Mouse (Mus musculus): ENCODE results near the gene Osbpl7. TPM values are rescaled to one million over a fixed set of nuclear protein-coding genes. Genes with fewer than 3 reads are reported as not detected.

Gene Osbpl7
- total RNA-seq, 2 experiments from 2014 or later: 5.3 to 7.5 TPM

DNA sequence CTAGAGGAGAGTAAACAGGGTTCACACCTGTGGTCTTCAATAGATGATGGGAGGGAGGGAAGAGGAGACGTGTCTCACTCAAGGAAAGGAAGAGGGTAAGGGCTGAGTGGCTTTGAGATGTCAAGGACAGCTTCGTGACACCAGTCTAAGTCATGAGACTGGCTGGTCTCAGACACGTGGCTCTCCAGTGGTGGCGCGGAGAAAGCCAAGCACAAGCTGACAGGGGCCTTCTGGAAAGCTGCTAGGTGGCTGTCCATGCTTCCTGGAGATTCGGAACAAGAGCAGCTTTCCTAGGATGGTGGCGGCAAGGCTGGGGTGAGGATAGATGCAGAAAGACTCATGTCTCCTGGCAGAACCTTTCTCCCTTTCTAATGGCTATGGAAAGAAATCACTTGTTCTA lies 11.5 kb upstream of the Osbpl7 start:
- no peak for ATAC-seq (ENCODE audit: poor library complexity, severe bottlenecking)

DNA sequence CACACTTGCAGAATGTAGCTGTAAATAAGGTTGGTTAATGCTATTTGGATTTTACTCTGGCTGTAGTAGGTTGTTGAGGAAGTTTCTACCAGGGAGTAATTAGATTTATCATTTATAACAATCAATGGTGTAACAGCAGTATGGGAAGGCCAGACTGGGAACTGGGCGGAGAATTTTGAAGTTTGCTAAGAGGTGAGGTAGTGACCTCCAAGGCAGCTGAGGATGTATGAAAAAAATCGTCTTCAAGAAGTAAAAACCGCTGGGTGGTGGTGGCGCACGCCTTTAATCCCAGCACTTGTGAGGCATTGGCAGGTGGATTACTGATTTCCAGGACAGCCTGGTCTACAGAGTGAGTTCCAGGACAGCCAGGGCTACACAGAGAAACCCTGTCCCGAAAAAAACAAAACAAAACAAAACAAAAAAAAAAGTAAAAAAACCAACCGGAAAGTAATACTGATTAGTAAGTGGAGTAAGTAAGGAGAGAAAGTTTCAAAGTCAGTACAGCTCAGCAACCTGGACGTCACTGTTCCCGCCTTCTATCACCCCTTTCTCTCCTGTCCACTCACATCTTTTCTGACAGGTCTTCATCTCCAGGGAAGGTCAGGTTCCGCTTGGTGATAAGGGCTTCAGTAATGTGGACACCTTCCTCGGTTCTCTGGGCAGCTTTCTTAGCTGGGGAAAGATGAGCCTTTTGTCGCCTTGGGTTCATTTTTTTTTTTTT lies 10.0 kb upstream of the Osbpl7 start:
- no peak for ATAC-seq (ENCODE audit: poor library complexity, severe bottlenecking)

DNA sequence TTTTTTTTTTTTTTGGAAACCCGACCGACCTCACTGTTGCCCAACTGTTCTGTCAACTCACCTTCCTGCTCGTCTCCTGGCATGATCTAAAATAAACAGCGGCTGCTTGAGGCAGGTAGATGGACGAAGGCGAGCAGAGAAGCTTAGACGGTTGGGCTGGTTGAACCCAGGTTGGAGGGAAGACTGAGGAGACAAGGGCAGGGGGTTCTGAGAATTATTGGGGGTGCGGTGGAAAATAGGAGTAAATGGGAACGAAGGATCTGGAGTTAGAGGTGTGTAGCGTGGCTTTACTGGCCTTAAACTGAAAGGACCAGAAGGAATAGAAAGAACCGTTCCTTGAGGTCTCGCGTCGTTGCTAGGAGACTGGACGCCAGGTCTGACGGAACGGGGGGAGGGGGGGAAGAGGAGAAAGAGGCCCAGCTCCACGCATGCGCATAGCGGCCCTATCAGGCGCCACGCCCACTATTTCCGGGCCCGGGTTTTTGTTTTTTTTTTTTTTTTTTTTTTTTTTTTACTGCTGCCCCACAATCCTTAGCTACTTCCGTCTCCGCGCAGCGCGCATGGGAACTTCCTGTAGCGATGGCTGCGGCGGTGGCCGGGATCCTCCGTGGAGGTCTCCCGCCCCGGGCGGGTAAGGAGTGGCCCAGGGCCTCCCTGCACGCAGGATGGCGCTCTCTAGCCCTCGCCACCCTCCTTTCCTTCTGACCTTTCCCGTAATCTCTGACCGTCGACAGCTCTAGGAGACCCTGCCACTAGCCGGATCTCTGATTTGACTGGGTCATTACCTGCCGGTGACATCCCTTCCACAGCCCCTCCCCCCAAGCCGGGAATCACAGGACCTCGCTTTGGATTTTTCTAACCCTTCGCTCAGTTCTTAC lies 9.2 kb upstream of the Osbpl7 start, which contains the start of the genes Lrrc46 and Mrpl10:
Gene Lrrc46, minus strand, starts transcription at position 386 of the 878 bp plus-strand sequence.
Gene Mrpl10, plus strand, starts transcription at position 539 of the 878 bp plus-strand sequence.
- peak; percentile 96 for ATAC-seq (ENCODE audit: poor library complexity, severe bottlenecking)

DNA sequence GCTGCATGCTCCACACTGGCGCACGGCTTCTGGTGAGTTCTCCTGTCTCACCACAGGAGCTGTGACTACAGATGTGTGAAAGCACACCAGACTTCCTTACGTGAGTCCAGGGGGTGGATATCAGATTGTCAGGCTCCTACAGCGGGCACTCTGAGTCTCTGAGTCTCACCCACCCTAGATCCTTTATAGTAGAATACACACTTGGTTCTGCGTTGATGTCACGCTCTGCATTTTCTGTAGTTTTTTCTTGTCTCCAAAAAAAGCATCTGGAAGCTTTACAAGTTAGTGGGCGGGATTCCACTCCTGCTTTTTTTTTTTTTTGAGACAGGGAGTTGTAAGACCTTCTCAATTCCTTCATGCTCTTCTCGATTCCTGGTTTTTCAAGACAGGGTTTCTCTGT lies 5.5 kb upstream of the Osbpl7 start:
- no peak for ATAC-seq (ENCODE audit: poor library complexity, severe bottlenecking)

DNA sequence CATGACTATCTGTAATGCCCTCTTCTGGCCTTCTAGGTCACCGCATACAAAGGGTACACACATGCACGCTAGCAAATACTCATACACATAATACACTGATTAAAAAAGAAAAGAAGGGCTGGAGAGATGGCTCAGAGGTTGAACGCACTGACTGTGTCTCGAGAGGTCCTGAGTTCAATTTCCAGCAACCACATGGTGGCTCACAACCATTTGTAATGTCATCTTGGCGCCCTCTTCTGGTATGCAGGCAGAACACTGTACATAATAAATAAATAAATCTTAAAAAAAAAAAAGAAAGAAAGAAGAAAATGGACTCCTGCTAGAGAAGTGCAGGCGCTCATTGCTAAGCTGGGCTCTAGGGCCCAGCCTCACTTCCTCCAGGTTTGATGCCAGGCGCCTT lies 4.6 kb upstream of the Osbpl7 start:
- ATAC-seq (ENCODE audit: poor library complexity, severe bottlenecking): no peak

DNA sequence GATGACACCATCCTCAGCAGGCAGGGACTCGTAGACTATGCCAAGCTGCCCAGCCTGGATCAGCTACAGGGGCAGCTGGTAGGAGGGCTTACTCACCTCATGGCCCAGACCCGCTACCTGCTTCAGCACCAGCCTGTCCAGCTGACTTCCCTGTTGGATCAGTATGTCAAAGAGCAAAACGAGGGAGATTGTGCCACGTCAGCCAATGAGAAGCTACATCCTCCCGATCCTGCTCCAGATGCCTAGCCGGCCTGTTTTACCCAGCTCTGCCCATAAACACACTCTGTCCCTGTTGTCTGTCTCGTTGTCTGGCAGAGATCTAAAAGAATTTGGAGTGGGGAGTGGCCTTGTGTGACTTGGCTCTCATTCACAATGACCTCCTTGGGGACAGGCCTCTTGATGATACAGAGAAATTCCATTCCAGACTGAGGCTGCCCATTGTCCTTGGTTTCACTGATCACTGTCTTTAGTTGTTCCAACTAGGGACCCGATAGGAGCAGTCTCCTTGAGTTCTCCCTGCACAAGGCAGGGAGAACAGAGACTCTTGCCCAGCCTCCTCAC lies 2.3 kb upstream of the Osbpl7 start:
- no peak for ATAC-seq (ENCODE audit: poor library complexity, severe bottlenecking)

DNA sequence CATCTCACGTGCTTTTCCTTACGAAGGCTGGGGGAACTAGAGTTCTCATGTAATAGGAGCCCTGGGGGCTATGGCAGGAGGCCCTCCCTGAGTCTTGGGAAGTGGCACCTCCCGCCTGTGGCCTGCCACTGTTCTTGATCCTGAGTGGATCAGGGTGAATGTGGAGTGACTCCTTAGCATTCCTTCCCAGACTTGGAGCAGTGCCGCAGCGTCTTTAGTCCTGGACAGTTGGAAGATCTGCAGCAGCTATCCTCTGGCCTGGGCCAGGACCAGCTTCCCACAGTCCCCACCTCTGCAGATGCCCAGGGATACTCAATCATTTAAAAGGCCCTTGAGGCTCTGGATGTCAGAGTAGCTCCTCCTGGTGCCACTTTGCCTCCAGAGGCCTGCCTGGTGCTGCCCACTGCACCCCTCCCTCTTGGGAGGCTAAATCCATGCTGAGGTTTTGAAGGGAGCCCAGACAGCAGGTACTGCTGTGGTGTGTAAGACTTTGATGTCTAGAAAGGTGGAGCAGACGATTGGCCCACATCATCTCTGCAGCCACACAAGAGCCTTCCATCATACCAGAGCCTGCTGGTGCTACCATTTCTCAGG lies 839 bp upstream of the Osbpl7 start:
- no peak for ATAC-seq (ENCODE audit: poor library complexity, severe bottlenecking)

DNA sequence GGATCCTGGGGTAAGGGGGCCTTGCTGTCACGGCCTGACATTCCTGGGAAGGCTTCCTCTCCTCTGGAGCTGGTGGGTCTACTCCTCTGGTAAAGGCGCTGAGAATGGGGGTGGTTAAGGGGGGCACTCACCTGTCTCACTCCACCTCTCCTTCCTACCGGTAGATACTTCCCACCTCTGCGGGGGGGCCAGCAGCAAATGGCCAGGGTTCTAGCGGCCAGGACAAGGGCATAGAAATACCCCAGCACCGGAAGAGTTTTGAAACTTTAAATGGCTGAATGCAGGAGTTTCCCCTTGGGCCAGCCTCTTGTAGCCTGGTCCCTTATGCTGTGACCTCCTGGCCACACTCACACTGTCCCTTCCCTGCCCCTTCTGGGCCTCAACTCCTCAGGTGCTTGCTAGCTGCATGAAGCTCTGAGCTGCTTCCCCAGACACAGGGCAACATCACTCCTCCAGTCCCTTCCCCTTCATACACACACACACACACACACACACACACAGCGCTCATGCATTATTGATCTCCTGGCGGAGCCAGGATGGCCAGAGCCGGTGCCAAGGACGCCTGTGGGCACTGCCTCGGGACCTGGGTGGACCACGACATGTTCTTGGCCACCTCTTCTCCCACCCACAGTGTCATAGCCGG lies 637 bp downstream of the Osbpl7 start:
- ATAC-seq (ENCODE audit: poor library complexity, severe bottlenecking): peak; percentile 17

DNA sequence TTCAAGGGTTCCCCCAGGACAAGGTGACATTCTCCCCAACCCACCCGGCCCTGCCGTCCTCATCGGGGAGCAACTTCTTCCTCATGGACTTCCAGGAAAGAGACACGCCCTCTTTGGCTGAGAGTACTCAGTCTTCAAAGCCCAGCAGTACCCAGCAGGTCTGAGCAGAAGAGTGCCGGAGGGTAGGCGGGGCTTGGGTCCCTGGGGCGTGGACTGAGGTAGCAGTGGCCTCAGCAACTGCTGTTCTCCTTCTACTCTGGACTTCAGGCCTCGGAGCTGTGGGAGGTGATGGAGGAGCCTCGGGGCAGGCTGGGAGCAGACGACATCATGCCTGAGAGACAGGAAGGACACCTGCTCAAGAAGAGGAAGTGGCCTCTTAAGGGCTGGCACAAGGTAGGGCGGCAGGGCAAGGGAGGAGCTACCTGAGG lies 1.8 kb downstream of the Osbpl7 start:
- peak; percentile 70 for ATAC-seq (ENCODE audit: poor library complexity, severe bottlenecking)

DNA sequence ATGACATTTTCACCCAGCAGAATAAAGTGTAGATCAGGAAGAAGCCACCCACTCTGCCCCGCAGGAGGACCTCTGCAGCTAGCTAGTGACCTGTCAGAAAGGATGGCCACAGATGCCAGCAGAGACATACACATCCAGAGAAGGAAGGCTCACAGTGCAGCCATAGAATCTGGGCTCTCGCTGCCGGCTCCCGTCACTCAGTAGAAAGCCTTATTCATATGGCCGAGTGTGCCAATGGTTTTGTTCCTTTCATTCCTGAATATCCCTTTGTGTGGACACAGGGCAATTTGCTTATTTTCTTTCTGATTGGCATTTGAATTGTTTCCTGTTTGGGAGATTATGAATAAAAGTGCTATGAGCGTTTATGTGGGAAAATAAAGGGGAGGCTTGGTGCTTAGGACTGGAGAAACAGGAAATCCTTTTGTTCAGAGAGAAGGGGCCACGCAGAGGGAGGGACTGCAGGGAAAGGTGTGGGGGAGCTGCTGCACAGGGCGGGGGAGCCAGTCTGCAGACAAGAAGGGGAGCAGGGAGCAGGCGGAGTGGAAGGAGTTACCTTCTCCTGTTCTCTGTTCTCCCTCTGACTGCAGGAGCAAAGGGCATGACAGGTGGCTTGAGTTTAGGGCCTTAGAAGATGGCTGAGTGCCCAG lies 13.0 kb downstream of the Osbpl7 start:
- ATAC-seq (ENCODE audit: poor library complexity, severe bottlenecking): no peak

DNA sequence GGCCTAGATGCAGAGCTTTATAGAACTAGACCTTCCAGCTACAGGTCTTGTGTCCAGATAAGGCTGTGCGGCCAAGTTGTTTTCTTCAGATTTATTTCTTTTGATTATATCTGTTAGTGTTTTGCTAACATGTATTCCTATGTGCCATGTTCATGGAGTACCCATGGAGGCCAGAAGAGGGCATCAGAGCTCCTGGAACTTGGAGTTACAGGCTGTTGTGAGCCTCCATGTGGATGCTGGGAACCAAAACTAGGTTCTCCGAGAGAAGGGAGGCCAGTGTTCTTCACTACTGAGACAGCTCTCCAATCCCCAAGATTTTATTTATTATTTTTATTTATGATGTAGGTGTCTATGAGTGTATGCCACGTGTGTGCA lies 13.5 kb downstream of the Osbpl7 start:
- no peak for ATAC-seq (ENCODE audit: poor library complexity, severe bottlenecking)

DNA sequence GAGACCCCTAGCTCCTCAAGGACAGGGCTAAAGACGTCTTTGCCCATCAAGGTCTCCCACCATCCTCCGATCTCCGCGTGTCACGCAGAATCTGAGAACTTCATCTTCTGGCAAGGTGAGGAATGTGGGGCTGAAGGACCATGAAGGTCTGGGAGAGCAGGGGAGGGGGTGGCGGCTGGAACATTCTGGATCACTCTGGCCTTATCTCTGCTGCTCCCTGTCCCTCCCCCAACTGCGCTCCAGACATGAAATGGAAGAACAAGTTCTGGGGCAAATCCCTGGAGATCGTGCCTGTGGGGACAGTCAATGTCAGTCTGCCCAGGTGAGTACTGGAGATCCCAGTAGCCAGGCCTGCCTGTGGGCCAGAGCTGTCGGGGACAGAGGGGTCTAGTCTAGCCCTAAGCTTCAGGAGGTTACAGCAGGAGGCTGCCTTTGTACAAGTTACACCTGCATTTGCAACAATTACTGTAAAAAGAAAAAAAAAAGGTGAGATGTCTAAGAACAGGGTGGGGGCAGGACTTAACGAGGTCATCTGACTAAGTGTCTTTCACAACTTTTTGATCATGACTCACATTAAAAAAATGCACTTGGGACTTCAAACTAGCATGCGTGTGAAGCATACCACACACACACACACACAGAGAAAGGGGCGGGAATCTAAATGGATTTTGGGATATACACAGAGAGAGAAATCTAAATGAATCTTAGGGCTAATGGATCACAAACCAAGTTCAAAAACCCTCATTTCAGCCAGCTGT lies 15.3 kb downstream of the Osbpl7 start:
- ATAC-seq (ENCODE audit: poor library complexity, severe bottlenecking): no peak

DNA sequence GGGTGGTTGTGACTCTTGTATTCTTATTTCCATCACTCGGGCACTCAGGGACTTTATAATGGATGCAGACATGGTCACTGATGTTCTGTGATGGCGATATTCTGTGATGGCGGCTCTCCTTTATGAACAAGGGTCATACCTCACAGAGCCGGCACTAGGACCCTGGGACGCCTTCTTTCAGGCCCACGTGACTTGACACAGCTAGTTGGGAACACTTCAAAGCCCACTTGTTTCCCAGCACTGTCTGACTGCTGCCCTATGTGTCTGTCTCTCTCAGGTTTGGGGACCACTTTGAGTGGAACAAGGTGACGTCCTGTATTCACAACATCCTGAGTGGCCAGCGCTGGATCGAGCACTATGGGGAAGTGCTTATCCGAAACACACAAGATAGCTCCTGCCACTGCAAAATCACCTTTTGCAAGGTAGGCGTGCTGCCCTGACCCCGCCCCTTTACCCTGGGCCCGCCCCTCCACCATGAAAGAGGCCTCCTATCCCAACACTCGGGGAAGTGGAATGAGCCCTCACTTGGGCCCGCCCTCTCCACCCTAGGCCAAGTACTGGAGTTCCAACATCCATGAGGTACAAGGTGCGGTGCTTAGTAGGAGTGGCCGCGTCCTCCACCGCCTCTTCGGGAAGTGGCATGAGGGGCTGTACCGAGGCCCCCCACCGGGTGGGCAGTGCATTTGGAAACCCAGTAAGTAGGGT lies 16.4 kb downstream of the Osbpl7 start:
- ATAC-seq (ENCODE audit: poor library complexity, severe bottlenecking): no peak

DNA sequence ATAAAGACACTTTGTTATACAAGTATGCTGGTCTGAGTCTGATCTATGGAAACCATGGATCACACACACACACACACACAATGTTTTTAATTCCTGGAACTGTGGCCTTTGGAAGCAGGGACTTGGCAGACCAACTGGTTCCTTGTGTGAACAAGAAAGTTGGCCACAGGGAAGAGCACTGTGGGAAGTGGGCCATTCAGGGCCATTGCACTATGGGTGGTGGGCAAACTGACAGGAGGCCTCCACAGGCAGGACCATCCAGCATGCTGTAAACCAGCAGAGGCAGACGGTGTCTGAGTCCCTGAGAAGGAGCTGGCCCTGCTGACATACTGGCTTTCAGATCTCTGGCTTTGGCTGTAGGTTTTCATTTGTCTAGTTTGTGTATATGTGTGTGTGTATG lies 18.9 kb downstream of the Osbpl7 start:
- ATAC-seq (ENCODE audit: poor library complexity, severe bottlenecking): no peak

DNA sequence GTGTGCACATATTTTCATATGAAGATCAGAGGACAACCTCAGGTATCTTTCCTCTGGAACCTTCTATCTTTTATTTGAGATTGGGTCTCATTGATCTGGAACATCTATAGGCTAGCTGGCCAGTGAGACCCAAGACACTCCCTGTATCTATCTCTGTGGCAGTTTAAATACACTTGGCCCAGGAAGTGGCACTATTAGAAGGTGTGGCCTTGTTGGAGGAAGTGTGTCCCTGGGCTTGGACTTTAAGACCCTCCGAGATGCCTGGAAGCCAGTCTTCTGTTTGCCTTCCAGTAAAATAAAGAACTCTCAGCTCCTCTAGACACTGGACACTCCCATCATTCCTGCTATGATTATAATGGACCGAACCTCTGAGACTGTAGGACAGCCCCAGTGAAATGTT lies 19.3 kb downstream of the Osbpl7 start:
- no peak for ATAC-seq (ENCODE audit: poor library complexity, severe bottlenecking)

DNA sequence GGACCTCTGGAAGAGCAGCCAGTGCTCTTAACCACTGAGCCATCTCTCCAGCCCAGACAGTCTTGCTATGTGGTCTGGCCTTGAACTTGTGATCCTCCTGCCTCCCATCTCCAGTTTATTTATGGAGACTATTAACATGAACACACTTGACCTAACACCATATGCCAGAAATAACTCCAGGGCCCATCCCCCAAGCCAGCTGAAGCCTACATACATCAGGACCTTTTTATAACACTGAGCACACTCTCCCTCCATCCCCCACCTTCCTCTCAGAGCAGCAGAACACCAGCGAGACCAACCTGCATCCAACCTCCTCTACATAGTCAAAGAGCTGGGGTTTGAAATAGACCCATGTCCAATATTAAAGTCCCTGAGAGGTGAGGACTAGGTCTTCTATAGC lies 20.7 kb downstream of the Osbpl7 start:
- ATAC-seq (ENCODE audit: poor library complexity, severe bottlenecking): no peak

DNA sequence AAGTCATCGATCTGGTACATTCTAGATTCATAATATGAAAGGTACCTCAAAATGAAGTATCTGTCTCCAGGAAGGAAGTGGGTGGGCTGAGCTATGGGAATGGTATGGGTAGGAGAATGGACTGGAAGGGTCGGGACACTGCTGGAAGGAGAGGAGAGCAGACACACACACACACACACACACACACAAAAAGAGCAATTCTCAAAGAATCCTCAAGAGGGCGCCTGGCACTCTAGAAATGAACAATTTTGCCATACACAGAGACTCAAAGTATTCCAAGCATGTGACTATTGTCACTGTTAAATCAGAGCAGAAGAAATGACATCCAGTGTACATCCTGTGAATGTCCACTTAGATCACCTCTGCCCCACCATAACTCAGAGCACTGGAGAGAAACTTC lies 22.1 kb downstream of the Osbpl7 start:
- ATAC-seq (ENCODE audit: poor library complexity, severe bottlenecking): peak; percentile 47

DNA sequence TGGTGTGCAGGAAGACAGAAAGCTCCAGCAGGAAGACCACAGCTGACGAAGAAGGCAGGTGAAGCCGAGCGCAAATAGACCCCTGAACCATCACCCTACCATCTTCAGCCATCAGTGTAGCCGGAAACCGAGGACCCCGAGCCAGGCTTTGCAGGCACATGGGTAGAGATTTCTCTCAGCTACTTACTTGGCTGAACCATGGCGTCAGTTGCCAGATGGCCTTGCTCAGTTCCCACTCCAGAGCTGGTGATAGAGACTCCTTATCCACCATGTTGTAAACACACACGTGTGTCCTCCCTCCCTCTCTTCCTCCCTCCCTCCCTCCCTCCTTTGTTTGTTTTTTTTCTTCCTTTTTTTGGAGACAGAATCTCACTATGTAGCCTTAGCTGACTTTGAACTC lies 23.8 kb downstream of the Osbpl7 start:
- ATAC-seq (ENCODE audit: poor library complexity, severe bottlenecking): no peak

DNA sequence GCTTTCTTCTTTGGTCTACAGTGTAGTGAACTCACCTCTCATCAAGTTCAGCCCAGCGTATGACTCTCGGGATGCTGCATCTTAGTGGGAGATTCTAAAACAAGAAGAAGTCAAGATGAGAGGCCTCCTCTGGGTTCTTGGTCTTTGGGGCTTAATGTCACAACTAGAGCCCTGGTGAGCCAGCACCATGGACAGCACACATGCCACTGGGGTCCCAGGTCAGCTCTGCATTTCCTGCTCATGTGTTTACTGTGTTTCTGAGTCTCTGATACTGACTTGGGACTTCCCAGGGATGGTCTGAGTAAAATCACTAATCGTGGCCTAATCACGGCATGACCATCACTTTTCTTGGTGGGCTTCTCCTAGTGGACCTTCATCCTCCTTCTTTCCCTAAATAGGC lies 28.3 kb downstream of the Osbpl7 start:
- no peak for ATAC-seq (ENCODE audit: poor library complexity, severe bottlenecking)
